Mouse (Mus musculus) neural tube, embryonic 12.5 days (tissue): ENCODE measurements around the gene Jmy. TPM values are rescaled to one million over a fixed set of nuclear protein-coding genes. Genes with fewer than 3 reads are reported as not detected.

ENCODE experiments used
- ATAC-seq: fragments of 200-750 bp; cut with Nextera tagmentation; 2 replicates; pipeline ENCODE4 v1.8.0; 2017; ENCODE audit warnings: low read depth, mild to moderate bottlenecking, moderate TSS enrichment, moderate library complexity; ENCODE audit not compliant: low FRiP score
- H3K27ac ChIP-seq: fragments of 300-500 bp; sonication (generic); 2 replicates; pipeline ENCODE4 v1.5.1; 2016
- H3K27me3 ChIP-seq: fragments of 300-500 bp; sonication (generic); replicated peaks from 2 replicates; pipeline ENCODE4 v1.6.1; 2016; ENCODE audit warnings: mild to moderate bottlenecking
- H3K36me3 ChIP-seq: fragments of 300-500 bp; sonication (generic); 2 replicates; pipeline ENCODE4 v1.6.1; 2016; ENCODE audit warnings: mild to moderate bottlenecking
- H3K4me1 ChIP-seq: fragments of 300-500 bp; sonication (generic); 2 replicates; pipeline ENCODE4 v1.6.1; 2016
- H3K4me2 ChIP-seq: fragments of 300-500 bp; sonication (generic); replicated peaks from 2 replicates; pipeline ENCODE4 v1.6.1; 2016; ENCODE audit warnings: mild to moderate bottlenecking
- H3K4me3 ChIP-seq: fragments of 300-500 bp; sonication (generic); 2 replicates; pipeline ENCODE4 v1.5.1; 2016
- H3K9ac ChIP-seq: fragments of 300-500 bp; sonication (generic); 2 replicates; pipeline ENCODE4 v1.6.1; 2016; ENCODE audit warnings: mild to moderate bottlenecking
- H3K9me3 ChIP-seq: fragments of 300-500 bp; sonication (generic); 2 replicates; pipeline ENCODE4 v1.6.1; 2016; ENCODE audit warnings: mild to moderate bottlenecking
- WGBS: fragments of 180-500 bp; shearing (Covaris S2); methylation state at CpG from one replicate; pipeline ENCODE4 v1.1.7; 2016; 5-methylcytosine and 5-hydroxymethylcytosine counted together
- polyA plus RNA-seq: library from polyadenylated mRNA; unstranded; fragments of >200 nt; fragmentation: Nextera tagmentation; extraction: Ambion mirVana; gene quantifications from 2 replicates; pipeline ENCODE4 v1.2.1, GENCODE M21; 2016

The Jmy gene
- polyA plus RNA-seq, 1 experiment from 2014 or later: 9.6 TPM

DNA sequence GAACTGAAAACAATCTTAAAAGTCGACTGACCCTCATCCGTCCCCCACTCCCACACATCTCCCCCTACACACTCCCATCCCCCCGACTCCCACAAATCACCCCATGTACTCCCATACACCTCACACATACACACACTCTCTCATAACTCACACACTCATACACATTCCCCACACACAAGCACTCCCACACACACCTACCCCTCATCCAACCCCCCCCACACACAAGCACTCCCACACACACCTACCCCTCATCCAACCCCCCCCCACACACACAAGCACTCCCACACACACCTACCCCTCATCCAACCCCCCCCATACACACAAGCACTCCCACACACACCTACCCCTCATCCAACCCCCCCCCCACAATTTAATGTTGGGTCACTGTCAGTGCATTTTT lies 59.4 kb downstream of the Jmy start:
- Histone ChIP-seq H3K9ac (no peak overlapping the region), H3K36me3 (peaks cover 36% of the 10 kb centered on the region), H3K27me3 (no peaks in the 10 kb centered on the region), H3K4me3 (no peak overlapping the region), H3K4me2 (no peak overlapping the region), H3K9me3 (no peaks in the 10 kb centered on the region), H3K27ac (no peak overlapping the region), H3K4me1 (no peaks in the 10 kb centered on the region)
- 98% methylated on average over 3 of the region's 3 CpGs for WGBS
- ATAC-seq: peak; percentile 70; the same call in 1 of the 2 replicates

DNA sequence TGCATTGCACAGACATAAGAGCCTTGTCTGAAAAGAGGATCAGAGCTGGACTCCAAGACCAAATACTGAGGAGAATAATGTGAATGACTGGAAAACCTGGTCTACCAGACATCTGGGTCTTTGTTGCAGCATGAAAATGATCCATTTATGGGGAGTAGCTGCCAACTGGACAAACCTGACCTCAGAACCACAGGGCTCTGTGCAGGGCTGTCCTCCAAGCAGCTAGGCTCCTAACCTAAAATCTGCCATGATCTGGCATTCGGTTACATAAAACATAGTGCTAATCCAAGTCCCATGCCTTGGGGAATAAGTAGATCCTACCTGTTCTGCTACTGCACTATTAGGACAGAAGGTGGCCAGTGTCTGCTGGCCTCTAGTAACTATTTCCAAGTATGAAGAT lies 70.4 kb downstream of the Jmy start:
- no peak overlapping the region for H3K4me2 ChIP-seq
- no peaks in the 10 kb centered on the region for H3K36me3 ChIP-seq
- no peak overlapping the region for H3K9ac ChIP-seq
- no peaks in the 10 kb centered on the region for H3K27me3 ChIP-seq
- H3K27ac ChIP-seq: no peak overlapping the region
- ATAC-seq: no peak
- no peak overlapping the region for H3K4me3 ChIP-seq
- H3K9me3 ChIP-seq: no peaks in the 10 kb centered on the region
- no peaks in the 10 kb centered on the region for H3K4me1 ChIP-seq
- WGBS: 98% methylated on average over 1 of the region's 1 CpGs

DNA sequence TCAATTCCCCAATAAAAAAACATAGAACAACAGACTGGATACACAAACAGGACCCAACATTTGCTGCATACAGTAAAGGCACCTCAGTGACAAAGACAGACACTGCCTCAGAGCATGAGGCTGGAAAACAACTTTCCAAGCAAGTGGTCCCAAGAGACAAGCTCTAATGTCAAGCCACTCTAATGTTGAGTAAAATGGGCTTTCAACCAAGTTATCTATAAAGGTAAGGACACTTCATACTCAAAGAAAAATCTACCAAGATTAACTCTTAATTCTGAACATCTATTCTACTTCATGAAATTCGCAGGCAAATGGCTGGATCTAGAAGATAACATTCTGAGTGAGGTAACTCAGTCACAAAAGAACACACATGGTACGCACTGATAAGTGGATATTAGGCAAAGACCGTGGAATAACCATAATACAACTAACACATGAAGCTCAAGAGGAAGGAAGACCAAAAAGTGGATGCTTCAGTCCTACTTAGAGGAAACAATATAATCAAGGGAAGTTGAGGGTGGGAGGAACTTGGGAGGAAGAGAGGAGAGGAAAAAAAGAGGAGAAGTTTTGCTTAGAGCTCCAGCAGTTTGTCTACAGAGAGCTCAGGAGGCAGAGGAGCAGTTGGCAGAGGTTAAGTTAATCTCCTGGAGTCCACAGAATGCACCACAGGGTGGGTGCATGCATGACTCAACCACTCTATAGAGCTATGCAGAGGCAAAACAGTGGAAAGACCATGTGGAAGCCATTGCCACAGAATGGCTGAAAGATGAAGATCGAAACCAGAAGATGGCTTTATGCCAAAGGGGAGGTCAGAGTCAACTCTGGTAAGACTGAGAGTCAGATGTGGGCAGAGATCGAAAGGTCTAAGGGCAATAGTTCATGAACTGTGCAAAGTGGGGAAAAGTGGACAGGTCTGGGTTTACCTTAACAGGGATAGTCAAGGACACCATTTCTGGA lies 71.4 kb downstream of the Jmy start:
- ATAC-seq: no peak
- Histone ChIP-seq H3K36me3 (no peaks in the 10 kb centered on the region), H3K9me3 (no peaks in the 10 kb centered on the region), H3K9ac (no peak overlapping the region), H3K27me3 (no peaks in the 10 kb centered on the region), H3K27ac (no peak overlapping the region), H3K4me2 (no peak overlapping the region), H3K4me1 (no peaks in the 10 kb centered on the region), H3K4me3 (no peak overlapping the region)
- 94% methylated on average over 5 of the region's 5 CpGs for WGBS

DNA sequence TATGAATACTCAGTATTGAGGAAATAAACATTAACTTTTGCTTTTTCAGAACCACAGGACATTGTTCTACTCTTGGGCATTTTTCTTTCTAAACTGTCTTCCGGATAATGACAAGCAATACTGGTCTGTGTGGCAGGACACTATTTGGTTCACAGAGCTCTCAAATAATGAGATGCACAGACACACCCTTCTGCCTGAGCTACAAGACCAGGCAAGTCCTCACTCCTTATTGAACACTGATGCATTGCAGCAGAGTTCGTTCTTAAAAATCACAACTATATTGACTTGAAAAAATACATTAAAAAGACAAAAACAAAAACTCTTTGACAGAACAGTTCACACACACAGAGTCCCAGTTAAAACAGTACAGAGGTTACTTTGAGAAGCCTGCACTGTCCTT lies 76.4 kb downstream of the Jmy start:
- Histone ChIP-seq H3K4me2 (no peak overlapping the region), H3K27me3 (no peaks in the 10 kb centered on the region), H3K9me3 (no peaks in the 10 kb centered on the region), H3K9ac (no peak overlapping the region), H3K4me3 (no peak overlapping the region), H3K27ac (no peak overlapping the region), H3K4me1 (no peaks in the 10 kb centered on the region), H3K36me3 (no peaks in the 10 kb centered on the region)
- WGBS: 87% methylated on average over 2 of the region's 2 CpGs
- no peak for ATAC-seq

DNA sequence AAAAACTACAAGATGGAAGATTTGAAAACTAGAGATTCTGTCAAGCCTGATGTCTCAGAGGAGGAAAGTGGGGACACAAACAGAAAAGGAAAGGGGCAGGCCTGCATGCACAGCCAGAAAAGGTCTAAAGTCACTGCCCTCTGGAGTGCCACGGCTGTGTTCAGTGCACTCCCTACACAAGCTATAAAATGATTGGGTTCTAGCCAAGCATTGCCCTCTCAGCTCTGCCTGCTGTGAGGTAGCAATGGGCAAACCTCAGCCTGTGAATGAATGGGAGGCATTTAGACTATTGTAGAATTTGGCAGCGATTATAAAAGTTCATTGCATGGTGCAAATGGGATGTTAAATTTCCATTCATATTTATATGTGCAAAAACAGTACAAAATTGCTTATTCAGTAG lies 79.8 kb downstream of the Jmy start:
- H3K27ac ChIP-seq: no peak overlapping the region
- H3K36me3 ChIP-seq: no peaks in the 10 kb centered on the region
- H3K4me1 ChIP-seq: no peaks in the 10 kb centered on the region
- H3K9me3 ChIP-seq: no peaks in the 10 kb centered on the region
- 50% methylated on average over 2 of the region's 2 CpGs for WGBS
- no peak overlapping the region for H3K4me2 ChIP-seq
- ATAC-seq: no peak
- no peak overlapping the region for H3K4me3 ChIP-seq
- H3K27me3 ChIP-seq: no peaks in the 10 kb centered on the region
- H3K9ac ChIP-seq: no peak overlapping the region

DNA sequence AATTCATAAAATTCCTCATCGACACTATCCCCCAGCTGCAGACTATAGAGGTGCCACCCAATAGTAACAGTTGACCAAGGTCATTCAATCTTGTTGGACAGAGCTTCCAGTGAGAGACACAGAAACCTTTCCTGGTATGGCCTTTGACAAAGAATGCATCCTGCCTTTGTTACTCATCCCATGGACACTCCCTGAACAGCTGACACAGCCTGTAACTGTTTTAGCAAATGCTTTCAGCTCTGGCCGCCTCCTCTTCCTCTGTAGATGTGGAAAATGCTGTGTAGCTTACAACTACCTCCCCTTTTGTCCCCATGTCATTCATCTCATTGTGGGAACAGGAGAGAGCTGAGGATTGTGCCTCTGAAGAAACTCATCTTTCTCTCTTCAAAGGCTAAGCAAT lies 81.3 kb downstream of the Jmy start:
- Histone ChIP-seq H3K9me3 (no peaks in the 10 kb centered on the region), H3K9ac (no peak overlapping the region), H3K4me1 (no peaks in the 10 kb centered on the region), H3K27me3 (no peaks in the 10 kb centered on the region), H3K27ac (no peak overlapping the region), H3K36me3 (no peaks in the 10 kb centered on the region), H3K4me3 (no peak overlapping the region), H3K4me2 (no peak overlapping the region)
- WGBS: 91% methylated on average over 2 of the region's 2 CpGs
- ATAC-seq: no peak

DNA sequence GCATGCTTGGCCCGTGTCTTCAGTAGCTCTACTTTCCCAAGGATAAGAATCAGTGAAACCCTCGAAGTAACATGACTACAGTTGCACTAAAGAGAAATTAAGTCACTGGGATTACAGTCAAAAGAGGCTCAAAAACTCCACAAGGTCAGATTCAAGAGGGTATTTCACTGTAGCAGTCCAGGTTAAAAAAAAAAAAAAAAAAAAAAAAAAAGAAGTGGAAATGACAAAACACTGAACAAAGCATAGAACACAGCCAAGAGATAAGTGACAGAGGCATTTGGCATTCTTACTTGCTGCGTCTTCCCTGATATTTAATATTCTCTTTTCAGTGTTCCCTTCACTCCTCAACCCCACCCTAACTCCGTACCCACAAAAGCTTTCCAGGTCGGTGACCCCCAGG lies 84.6 kb downstream of the Jmy start:
- no peak overlapping the region for H3K4me2 ChIP-seq
- 93% methylated on average over 5 of the region's 5 CpGs for WGBS
- no peak overlapping the region for H3K27ac ChIP-seq
- H3K27me3 ChIP-seq: no peaks in the 10 kb centered on the region
- no peak for ATAC-seq
- no peak overlapping the region for H3K9ac ChIP-seq
- H3K4me3 ChIP-seq: no peak overlapping the region
- H3K9me3 ChIP-seq: no peaks in the 10 kb centered on the region
- H3K36me3 ChIP-seq: no peaks in the 10 kb centered on the region
- no peaks in the 10 kb centered on the region for H3K4me1 ChIP-seq

DNA sequence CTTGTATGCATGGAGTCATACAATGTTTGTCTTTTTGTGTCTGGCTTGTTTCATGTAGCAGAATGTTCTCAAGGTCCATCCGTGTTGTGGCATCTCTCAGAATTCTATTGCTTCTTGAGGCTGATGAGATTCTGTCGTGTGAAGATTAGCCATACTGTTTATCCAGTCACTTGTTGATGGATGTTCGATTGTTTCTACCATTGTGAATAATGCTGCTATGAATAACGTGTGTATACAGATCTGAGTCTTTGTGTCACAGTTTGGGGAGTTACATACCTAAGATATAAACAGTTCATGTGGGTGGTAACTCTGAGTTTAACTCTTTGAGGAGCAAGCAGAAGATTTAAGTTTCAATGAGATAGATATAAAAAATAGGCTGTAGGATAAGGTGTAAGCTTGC lies 89.3 kb downstream of the Jmy start:
- no peak overlapping the region for H3K4me2 ChIP-seq
- H3K27ac ChIP-seq: no peak overlapping the region
- ATAC-seq: no peak
- H3K36me3 ChIP-seq: peaks cover 8% of the 10 kb centered on the region
- 90% methylated on average over 4 of the region's 4 CpGs for WGBS
- no peaks in the 10 kb centered on the region for H3K9me3 ChIP-seq
- no peak overlapping the region for H3K4me3 ChIP-seq
- no peaks in the 10 kb centered on the region for H3K27me3 ChIP-seq
- no peaks in the 10 kb centered on the region for H3K4me1 ChIP-seq
- H3K9ac ChIP-seq: no peak overlapping the region

DNA sequence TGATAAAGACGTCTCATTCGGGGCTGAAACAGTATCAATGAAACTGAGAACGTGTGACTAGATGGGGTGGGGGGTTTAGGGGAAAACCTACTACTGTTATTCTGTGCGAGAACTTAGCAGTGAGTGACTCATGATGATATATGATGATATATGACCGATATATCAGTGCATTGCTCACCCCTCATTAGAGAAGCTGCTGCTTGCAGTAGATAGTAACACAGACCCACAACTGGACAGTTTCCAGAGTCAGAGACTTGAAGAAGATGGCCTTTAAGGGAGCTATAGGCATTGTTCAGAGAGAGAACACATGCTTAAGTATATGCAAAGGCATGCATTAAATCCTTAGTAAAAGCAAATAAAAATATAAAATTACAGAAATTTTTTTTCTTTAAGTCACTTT lies 92.8 kb downstream of the Jmy start:
- Histone ChIP-seq H3K4me1 (no peaks in the 10 kb centered on the region), H3K36me3 (peaks cover 8% of the 10 kb centered on the region), H3K27me3 (no peaks in the 10 kb centered on the region), H3K9me3 (no peaks in the 10 kb centered on the region), H3K4me3 (no peak overlapping the region), H3K4me2 (no peak overlapping the region), H3K9ac (no peak overlapping the region), H3K27ac (no peak overlapping the region)
- ATAC-seq: no peak
- WGBS: 90% methylated on average over 5 of the region's 5 CpGs

DNA sequence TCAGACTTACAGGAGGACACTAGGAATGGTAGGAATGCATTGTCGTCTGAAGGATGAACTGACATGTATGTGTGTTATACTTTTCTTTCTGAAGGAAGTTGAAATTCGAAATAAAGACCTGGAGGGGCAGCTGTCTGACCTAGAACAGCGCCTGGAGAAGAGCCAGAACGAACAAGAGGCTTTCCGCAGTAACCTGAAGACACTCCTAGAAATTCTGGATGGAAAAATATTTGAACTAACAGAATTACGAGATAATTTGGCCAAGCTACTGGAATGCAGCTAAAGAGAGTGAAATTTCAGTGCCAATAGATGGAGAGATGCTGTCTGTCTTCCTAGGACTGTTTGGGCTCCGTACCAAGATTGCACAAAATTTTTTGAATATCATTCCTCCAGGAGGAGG lies 97.7 kb downstream of the Jmy start:
- Histone ChIP-seq H3K36me3 (peaks cover 10% of the 10 kb centered on the region), H3K27ac (no peak overlapping the region)
- WGBS: 91% methylated on average over 7 of the region's 7 CpGs

DNA sequence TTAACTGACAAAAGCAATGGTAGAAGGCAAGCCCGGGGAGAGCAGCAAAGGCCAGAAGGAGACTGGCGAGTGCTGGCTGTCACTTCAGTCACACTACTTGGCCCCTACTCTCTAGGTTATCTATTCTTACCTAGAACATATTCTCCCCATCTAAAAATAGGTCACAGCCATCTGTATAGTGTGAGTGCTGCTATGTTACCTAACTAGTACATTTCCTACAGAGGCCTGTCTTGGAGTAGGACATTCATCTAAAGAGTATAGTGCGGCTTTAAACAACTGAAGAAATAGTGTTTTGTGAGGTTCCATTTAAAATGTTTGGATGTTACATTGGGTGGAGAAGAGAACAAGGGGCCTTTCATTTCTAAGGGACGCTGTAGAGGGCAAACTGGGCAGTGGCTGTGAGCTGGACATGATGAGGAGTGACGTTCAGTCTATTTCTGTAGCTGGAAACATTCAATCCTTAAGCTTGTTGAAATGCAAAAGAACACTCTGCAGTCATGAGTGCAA lies 99.8 kb downstream of the Jmy start:
- Histone ChIP-seq H3K4me1 (no peaks in the 10 kb centered on the region), H3K36me3 (peaks cover 11% of the 10 kb centered on the region; the same call in 1 of the 2 replicates), H3K4me3 (no peak overlapping the region), H3K4me2 (no peak overlapping the region), H3K9me3 (no peaks in the 10 kb centered on the region), H3K27me3 (no peaks in the 10 kb centered on the region), H3K27ac (no peak overlapping the region), H3K9ac (no peak overlapping the region)
- ATAC-seq: no peak
- 88% methylated on average over 5 of the region's 5 CpGs for WGBS

More for the DNA sequence above, 97.7 kb downstream of the Jmy start:
- Histone ChIP-seq H3K4me3 (no peak overlapping the region), H3K9me3 (no peaks in the 10 kb centered on the region), H3K4me1 (no peaks in the 10 kb centered on the region), H3K4me2 (no peak overlapping the region), H3K9ac (no peak overlapping the region), H3K27me3 (no peaks in the 10 kb centered on the region)
- ATAC-seq: no peak

DNA sequence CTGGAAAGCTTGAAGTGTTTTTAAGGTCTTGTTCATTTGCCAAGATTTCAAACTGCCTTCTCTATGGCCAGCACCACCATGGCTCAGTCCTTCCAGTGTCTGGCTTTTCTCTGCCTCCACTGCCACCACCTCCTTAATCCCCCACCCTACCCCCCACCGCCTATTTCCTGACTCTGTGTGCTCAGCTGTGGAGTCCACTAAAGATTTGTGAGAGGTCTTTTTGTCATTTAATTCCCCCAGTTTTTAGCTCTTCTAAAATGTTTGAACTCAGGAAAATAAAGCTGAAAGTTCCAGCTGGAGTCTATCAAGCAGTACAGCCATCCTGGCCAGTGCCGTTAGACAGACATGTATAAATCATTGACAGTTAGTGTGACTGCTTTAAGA lies 110.4 kb downstream of the Jmy start:
- Histone ChIP-seq H3K4me3 (no peak overlapping the region), H3K27ac (no peak overlapping the region), H3K9ac (no peak overlapping the region), H3K36me3 (peaks cover 12% of the 10 kb centered on the region; the same call in 1 of the 2 replicates), H3K9me3 (no peaks in the 10 kb centered on the region), H3K4me1 (no peaks in the 10 kb centered on the region), H3K4me2 (no peak overlapping the region), H3K27me3 (no peaks in the 10 kb centered on the region)
- 52% methylated on average over 2 of the region's 2 CpGs for WGBS
- ATAC-seq: no peak
